Mouse (Mus musculus): ENCODE results near the gene Olfr99. TPM values are rescaled to one million over a fixed set of nuclear protein-coding genes. Genes with fewer than 3 reads are reported as not detected.
"Not testable (repeated sequence)": the region's sequence is repeated elsewhere in the genome, so short reads cannot be mapped to it uniquely, and the experiment has no call there.

Olfr99 gene
- polyA plus RNA-seq, 1 experiment from 2014 or later: not detected

DNA sequence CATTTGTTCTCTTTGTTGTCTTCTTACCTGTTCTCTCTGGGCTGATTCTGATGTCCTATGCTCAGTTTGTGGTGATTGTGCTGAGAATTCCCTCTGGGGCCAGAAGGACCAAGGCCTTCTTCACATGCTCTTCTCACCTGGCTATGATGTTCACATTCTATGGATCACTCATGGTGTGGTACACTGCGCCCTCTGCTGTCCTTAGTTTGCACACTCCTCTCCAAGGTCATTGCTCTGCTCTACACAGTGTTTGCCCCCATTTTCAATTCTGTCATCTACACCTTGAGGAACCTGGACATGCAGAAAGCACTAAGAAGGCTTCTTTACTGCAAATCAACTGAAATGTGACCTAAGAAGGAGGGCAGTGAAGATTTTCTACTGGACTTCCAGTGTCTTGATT lies 32.7 kb downstream of the Olfr99 start:
- Histone ChIP-seq H3K27me3 (replicated peaks) (no peaks in the 10 kb centered on the region), H3K27ac (replicated peaks) (no peak overlapping the region), H3K4me2 (no peak overlapping the region), H3K36me3 (no peaks in the 10 kb centered on the region), H3K4me3 (no peak overlapping the region), H3K9me3 (no peaks in the 10 kb centered on the region), H3K4me1 (no peaks in the 10 kb centered on the region), H3K9ac (no peak overlapping the region)
- WGBS: 26% methylated on average over 1 of the region's 1 CpGs
- no peak for ATAC-seq (ENCODE audit: extremely low read depth, insufficient number of reproducible peaks, low FRiP score, low TSS enrichment)

DNA sequence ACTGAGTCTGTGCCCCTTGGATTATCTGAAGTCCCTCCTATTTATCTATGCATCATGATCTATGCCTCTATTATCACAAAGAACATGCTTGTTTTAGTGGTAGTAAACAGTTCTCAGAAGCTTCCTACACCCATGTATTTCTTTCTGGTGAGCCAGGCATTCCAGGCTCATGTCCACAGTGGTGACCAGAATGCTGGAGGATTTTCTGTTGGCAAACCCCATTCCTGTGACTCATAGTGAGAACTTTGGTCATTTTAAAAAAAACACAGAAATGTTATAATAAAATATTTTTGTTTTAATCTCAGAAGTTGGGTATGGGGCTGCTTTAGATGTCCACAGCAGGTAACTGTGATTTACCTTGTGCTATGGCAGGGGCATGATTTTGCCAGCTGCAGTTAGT lies 33.8 kb downstream of the Olfr99 start:
- H3K4me3 ChIP-seq: no peak overlapping the region
- no peaks in the 10 kb centered on the region for H3K27me3 ChIP-seq (replicated peaks)
- H3K4me2 ChIP-seq: no peak overlapping the region
- no peaks in the 10 kb centered on the region for H3K36me3 ChIP-seq
- no peak overlapping the region for H3K27ac ChIP-seq (replicated peaks)
- H3K9me3 ChIP-seq: no peaks in the 10 kb centered on the region
- H3K4me1 ChIP-seq: no peaks in the 10 kb centered on the region
- no peak for ATAC-seq (ENCODE audit: extremely low read depth, insufficient number of reproducible peaks, low FRiP score, low TSS enrichment)
- H3K9ac ChIP-seq: no peak overlapping the region

DNA sequence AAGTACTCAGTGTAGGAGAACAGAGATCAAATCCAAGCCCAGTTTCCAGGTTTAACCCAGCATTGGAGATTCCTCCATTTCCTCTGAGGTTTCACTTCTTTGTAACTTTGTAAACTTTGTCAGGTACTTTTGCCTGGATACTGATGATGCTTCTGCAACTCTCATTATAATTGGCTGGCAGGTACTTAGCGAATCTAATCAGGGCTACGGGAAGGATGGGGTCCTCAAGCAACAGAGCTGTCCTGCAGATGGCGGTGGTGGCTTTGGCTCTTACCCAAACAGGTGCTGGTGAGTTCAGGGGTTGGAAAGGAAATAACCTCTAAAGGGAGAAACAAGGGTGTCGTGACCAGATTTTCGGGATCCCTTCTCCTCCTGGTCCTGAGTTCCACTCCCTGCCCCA lies 36.5 kb downstream of the Olfr99 start:
- H3K4me3 ChIP-seq: no peak overlapping the region
- H3K4me1 ChIP-seq: no peaks in the 10 kb centered on the region
- no peak overlapping the region for H3K4me2 ChIP-seq
- no peaks in the 10 kb centered on the region for H3K27me3 ChIP-seq (replicated peaks)
- WGBS: 24% methylated on average over 5 of the region's 5 CpGs
- H3K27ac ChIP-seq (replicated peaks): no peak overlapping the region
- H3K36me3 ChIP-seq: no peaks in the 10 kb centered on the region
- H3K9me3 ChIP-seq: no peaks in the 10 kb centered on the region
- no peak overlapping the region for H3K9ac ChIP-seq
- ATAC-seq (ENCODE audit: extremely low read depth, insufficient number of reproducible peaks, low FRiP score, low TSS enrichment): no peak

DNA sequence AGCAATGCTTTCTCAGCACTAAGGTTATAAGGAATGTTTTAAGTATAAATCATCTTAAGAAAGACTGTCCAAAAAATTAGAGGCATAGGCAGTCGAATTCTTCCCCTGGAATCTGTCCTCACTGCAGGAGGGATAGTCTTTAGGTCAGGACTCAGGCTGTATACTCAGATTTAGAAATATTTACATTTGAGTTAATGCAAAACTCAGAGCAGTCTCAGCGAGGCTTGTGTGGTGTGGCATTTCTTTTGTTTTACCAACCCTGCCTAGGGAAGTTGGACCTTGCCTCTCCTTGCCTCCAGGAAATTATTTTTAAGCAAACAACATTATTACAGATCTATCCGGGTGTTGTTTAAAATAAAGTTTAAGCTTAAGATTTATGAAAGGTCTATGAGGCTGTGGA lies 41.1 kb downstream of the Olfr99 start:
- H3K4me2 ChIP-seq: no peak overlapping the region
- H3K27me3 ChIP-seq (replicated peaks): no peaks in the 10 kb centered on the region
- no peak overlapping the region for H3K27ac ChIP-seq (replicated peaks)
- no peak for ATAC-seq (ENCODE audit: extremely low read depth, insufficient number of reproducible peaks, low FRiP score, low TSS enrichment)
- H3K36me3 ChIP-seq: no peaks in the 10 kb centered on the region
- 50% methylated on average over 3 of the region's 3 CpGs for WGBS
- no peaks in the 10 kb centered on the region; the same call in 1 of the 2 replicates for H3K9me3 ChIP-seq
- no peak overlapping the region for H3K4me3 ChIP-seq
- H3K9ac ChIP-seq: no peak overlapping the region
- H3K4me1 ChIP-seq: no peaks in the 10 kb centered on the region

DNA sequence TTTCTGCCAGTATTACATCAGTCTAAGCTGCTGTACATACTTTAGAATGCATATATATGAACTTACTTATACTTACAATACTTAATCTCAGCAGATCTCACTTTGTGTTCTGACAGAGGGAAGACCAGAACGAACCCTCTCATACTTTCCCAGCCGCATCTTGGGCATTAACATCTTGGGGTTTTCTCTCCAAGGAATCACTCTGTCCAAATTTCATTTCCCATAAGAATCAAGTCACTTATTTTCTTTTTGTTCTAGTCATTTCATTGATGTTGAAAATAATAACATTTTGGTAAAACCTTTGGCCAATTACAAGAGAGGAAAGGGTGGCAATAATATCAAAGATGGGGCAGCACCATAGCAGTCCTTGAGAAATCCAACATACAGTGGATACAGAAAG lies 46.0 kb downstream of the Olfr99 start, which contains the start of gene Olfr97:
Olfr97 (minus strand) TSS at position 101 of the 400 bp plus-strand sequence.
- ATAC-seq (ENCODE audit: extremely low read depth, insufficient number of reproducible peaks, low FRiP score, low TSS enrichment); H3K4me2 ChIP-seq; H3K4me1 ChIP-seq; H3K36me3 ChIP-seq; H3K27me3 ChIP-seq (replicated peaks); H3K9ac ChIP-seq; H3K4me3 ChIP-seq; H3K27ac ChIP-seq (replicated peaks); H3K9me3 ChIP-seq: not testable (repeated sequence)
- WGBS: 74% methylated on average over 2 of the region's 2 CpGs

Other genes starting within 250 kb of the Olfr99 start
- 4.5 and 6.9 TPM in 2 replicates for gene Gabbr1, start 237.5 kb downstream of the Olfr99 start, polyA plus RNA-seq (2015; fragmentation: Nextera tagmentation; extraction: Ambion mirVana)
- gene Olfr90, start 195.0 kb downstream of the Olfr99 start, polyA plus RNA-seq (2015; fragmentation: Nextera tagmentation; extraction: Ambion mirVana): not detected in 2 replicates
- not detected in 2 replicates for gene Olfr91, start 185.2 kb downstream of the Olfr99 start, polyA plus RNA-seq (2015; fragmentation: Nextera tagmentation; extraction: Ambion mirVana)
- not detected in 2 replicates for gene Olfr92, start 163.4 kb downstream of the Olfr99 start, polyA plus RNA-seq (2015; fragmentation: Nextera tagmentation; extraction: Ambion mirVana)
- gene Olfr93, start 122.0 kb downstream of the Olfr99 start, polyA plus RNA-seq (2015; fragmentation: Nextera tagmentation; extraction: Ambion mirVana): not detected in 2 replicates
- gene Ubd, start 89.6 kb downstream of the Olfr99 start, polyA plus RNA-seq (2015; fragmentation: Nextera tagmentation; extraction: Ambion mirVana): not detected in 2 replicates
- not detected in 2 replicates for gene Olfr94, start 82.5 kb downstream of the Olfr99 start, polyA plus RNA-seq (2015; fragmentation: Nextera tagmentation; extraction: Ambion mirVana)
- not detected in 2 replicates for gene Olfr95, start 70.3 kb downstream of the Olfr99 start, polyA plus RNA-seq (2015; fragmentation: Nextera tagmentation; extraction: Ambion mirVana)
- not detected in 2 replicates for gene Olfr96, start 63.3 kb downstream of the Olfr99 start, polyA plus RNA-seq (2015; fragmentation: Nextera tagmentation; extraction: Ambion mirVana)
- gene Olfr97, start 46.1 kb downstream of the Olfr99 start, polyA plus RNA-seq (2015; fragmentation: Nextera tagmentation; extraction: Ambion mirVana): not detected in 2 replicates
- gene Olfr98, start 19.7 kb downstream of the Olfr99 start, polyA plus RNA-seq (2015; fragmentation: Nextera tagmentation; extraction: Ambion mirVana): not detected in 2 replicates
- 0.80 and 1.0 TPM in 2 replicates for gene H2-M3, start 13.2 kb downstream of the Olfr99 start, polyA plus RNA-seq (2015; fragmentation: Nextera tagmentation; extraction: Ambion mirVana)
- gene Olfr101, start 20.9 kb upstream of the Olfr99 start, polyA plus RNA-seq (2015; fragmentation: Nextera tagmentation; extraction: Ambion mirVana): not detected in 2 replicates
- gene Olfr102, start 33.6 kb upstream of the Olfr99 start, polyA plus RNA-seq (2015; fragmentation: Nextera tagmentation; extraction: Ambion mirVana): not detected in 2 replicates
- gene Olfr103, start 56.2 kb upstream of the Olfr99 start, polyA plus RNA-seq (2015; fragmentation: Nextera tagmentation; extraction: Ambion mirVana): not detected in 2 replicates
- gene Olfr104-ps, start 76.1 kb upstream of the Olfr99 start, polyA plus RNA-seq (2015; fragmentation: Nextera tagmentation; extraction: Ambion mirVana): not detected in 2 replicates
- gene Olfr105-ps, start 95.6 kb upstream of the Olfr99 start, polyA plus RNA-seq (2015; fragmentation: Nextera tagmentation; extraction: Ambion mirVana): not detected in 2 replicates
- not detected in 2 replicates for gene Olfr106-ps, start 106.9 kb upstream of the Olfr99 start, polyA plus RNA-seq (2015; fragmentation: Nextera tagmentation; extraction: Ambion mirVana)
- gene Olfr107, start 115.8 kb upstream of the Olfr99 start, polyA plus RNA-seq (2015; fragmentation: Nextera tagmentation; extraction: Ambion mirVana): not detected in 2 replicates
- not detected in 2 replicates for gene Olfr108, start 162.0 kb upstream of the Olfr99 start, polyA plus RNA-seq (2015; fragmentation: Nextera tagmentation; extraction: Ambion mirVana)
- gene Olfr109, start 175.5 kb upstream of the Olfr99 start, polyA plus RNA-seq (2015; fragmentation: Nextera tagmentation; extraction: Ambion mirVana): not detected in 2 replicates
- not detected in 2 replicates for gene H2-M2, start 200.1 kb upstream of the Olfr99 start, polyA plus RNA-seq (2015; fragmentation: Nextera tagmentation; extraction: Ambion mirVana)
- gene Olfr110, start 209.0 kb upstream of the Olfr99 start, polyA plus RNA-seq (2015; fragmentation: Nextera tagmentation; extraction: Ambion mirVana): not detected in 2 replicates
- gene Olfr111, start 224.6 kb upstream of the Olfr99 start, polyA plus RNA-seq (2015; fragmentation: Nextera tagmentation; extraction: Ambion mirVana): not detected in 2 replicates